Mouse (Mus musculus) embryo, embryonic 9.5 days (tissue): ENCODE measurements at regions not wholly inside any gene's neighbourhood (a gene's known extent, or its start where the extent isn't known, plus 50 kb on each side); places are given as distances from the start of the nearest gene placed in this dataset.
"Not testable (repeated sequence)": the region's sequence is repeated elsewhere in the genome, so short reads cannot be mapped to it uniquely, and the experiment has no call there.

Experiments
- DNase-seq: peaks from one replicate; pipeline ENCODE4 v3.0.0-alpha.2; 2017; ENCODE audit errors: extremely low spot score

- peak; percentile 4 for DNase-seq
Observed at GRCm38 (mm10) chr5:67487965-67488409, 59.9 kb upstream of the Bend4 start.

GRCm38 (mm10) chr5:67490709-67491108 is 62.6 kb upstream of the Bend4 start:
- DNase-seq, result not testable (repeated sequence)

GRCm38 (mm10) chr5:67492893-67493302 is 64.8 kb upstream of the Bend4 start:
- no peak for DNase-seq

GRCm38 (mm10) chr5:67496710-67497109 is 68.6 kb upstream of the Bend4 start:
- no peak for DNase-seq

GRCm38 (mm10) chr5:67520251-67520650 is 87.4 kb upstream of the Shisa3 start:
- no peak for DNase-seq

- DNase-seq, result no peak
Observed at GRCm38 (mm10) chr5:67521423-67521912, 86.2 kb upstream of the Shisa3 start.

GRCm38 (mm10) chr5:67530149-67530548 is 77.5 kb upstream of the Shisa3 start:
- DNase-seq, result no peak

- DNase-seq, result peak; percentile 43
Observed at GRCm38 (mm10) chr5:67530957-67531356, 76.7 kb upstream of the Shisa3 start.

- DNase-seq, result peak; percentile 88
Observed at GRCm38 (mm10) chr5:67532351-67532750, 75.3 kb upstream of the Shisa3 start.

- DNase-seq, result no peak
Observed at GRCm38 (mm10) chr5:67532756-67533255, 74.9 kb upstream of the Shisa3 start.

- DNase-seq, result no peak
Observed at GRCm38 (mm10) chr5:67534056-67534455, 73.6 kb upstream of the Shisa3 start.

GRCm38 (mm10) chr5:67537990-67538389 is 69.7 kb upstream of the Shisa3 start:
- no peak for DNase-seq

- DNase-seq, result no peak
Observed at GRCm38 (mm10) chr5:67539591-67540238, 68.0 kb upstream of the Shisa3 start.

- no peak for DNase-seq
Observed at GRCm38 (mm10) chr5:67541867-67542266, 65.8 kb upstream of the Shisa3 start.

GRCm38 (mm10) chr5:67544028-67544589 is 63.6 kb upstream of the Shisa3 start:
- peak; percentile 52 for DNase-seq

GRCm38 (mm10) chr5:67550257-67550656 is 57.4 kb upstream of the Shisa3 start:
- no peak for DNase-seq

- no peak for DNase-seq
Observed at GRCm38 (mm10) chr5:67551668-67552390, 55.9 kb upstream of the Shisa3 start.

- DNase-seq, result no peak
Observed at GRCm38 (mm10) chr5:67552865-67553264, 54.8 kb upstream of the Shisa3 start.
